Mouse (Mus musculus) E14TG2a.4 (cell line): Measurements from ENCODE around the gene Trappc13.

Experiments
- H3K27me3 ChIP-seq: 2 replicates; pipeline ENCODE4 v1.6.1; 2014; ENCODE audit warnings: low read length, control low read depth; ENCODE audit not compliant: insufficient read depth
- H3K36me3 ChIP-seq: 2 replicates; pipeline ENCODE4 v1.6.1; 2014; ENCODE audit warnings: low read length, control low read depth; ENCODE audit not compliant: insufficient read depth
- H3K4me1 ChIP-seq: replicated peaks from 2 replicates; pipeline ENCODE4 v1.6.1; 2014; ENCODE audit warnings: low read depth, low read length, control low read depth
- H3K4me3 ChIP-seq: replicated peaks from 2 replicates; pipeline ENCODE4 v1.5.1; 2014; ENCODE audit warnings: mild to moderate bottlenecking, low read length
- H3K9me3 ChIP-seq: 2 replicates; pipeline ENCODE4 v1.6.1; 2014; ENCODE audit warnings: low read length, control low read depth
- CTCF ChIP-seq: conservative IDR thresholded peaks from 2 replicates; pipeline ENCODE4 v1.5.1; 2014; ENCODE audit warnings: low read length
- NANOG ChIP-seq: IDR thresholded peaks from 2 replicates; pipeline ENCODE4 v1.6.1; 2014; ENCODE audit warnings: borderline replicate concordance, low read length, mixed read lengths
- POU5F1 ChIP-seq: IDR thresholded peaks from 2 replicates; pipeline ENCODE4 v1.6.1; 2014; ENCODE audit warnings: low read length, borderline replicate concordance

Gene Trappc13

DNA sequence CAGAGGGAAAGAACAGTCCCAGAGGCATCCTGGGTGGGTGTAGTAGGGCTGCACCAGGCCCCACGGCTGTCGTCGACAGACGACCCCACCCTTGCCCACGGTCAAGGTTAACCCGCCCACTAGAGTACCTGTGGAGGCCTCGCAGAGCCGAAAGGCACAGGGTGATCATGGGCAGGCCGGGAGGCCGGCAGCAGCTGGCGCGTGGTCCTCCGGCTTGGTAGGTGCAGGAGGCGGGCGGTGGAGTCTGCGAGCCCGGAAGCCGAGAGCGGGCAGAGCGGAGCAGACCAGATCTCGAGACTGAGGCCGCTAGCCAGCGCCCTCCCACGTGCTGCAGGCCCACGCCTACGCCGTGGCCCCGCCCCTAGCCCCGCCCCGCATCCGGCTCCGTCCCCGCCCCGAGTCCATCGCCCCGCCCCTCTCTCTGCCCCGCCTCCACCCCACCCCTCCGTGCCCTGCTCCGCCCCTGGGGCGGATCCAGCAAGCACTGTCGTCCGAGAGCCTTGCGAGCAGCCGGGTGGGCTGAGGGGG, 68.9 kb downstream of the Trappc13 start, which contains the start of the genes Nln and Sgtb:
Gene Nln, minus strand, starts transcription at position 327 of the 528 bp plus-strand sequence.
Gene Sgtb, plus strand, starts transcription at position 454 of the 528 bp plus-strand sequence.
- Histone ChIP-seq H3K9me3 (peaks cover 6% of the 10 kb centered on the region), H3K27me3 (no peaks in the 10 kb centered on the region), H3K36me3 (peaks cover 6% of the 10 kb centered on the region; the same call in 1 of the 2 replicates), H3K4me3 (peak within 1 kb of the TSS; percentile 94), H3K4me1 (peaks cover 13% of the 10 kb centered on the region)
- TF ChIP-seq POU5F1 (no peak), NANOG (no peak), CTCF (no peak)

GRCm38 (mm10) chr13:104108651-104109287, 69.5 kb downstream of the Trappc13 start:
- peaks cover 13% of the 10 kb centered on the region for H3K4me1 ChIP-seq
- peak overlapping the region; percentile 94 for H3K4me3 ChIP-seq
- peaks cover 12% of the 10 kb centered on the region for H3K9me3 ChIP-seq
- no peaks in the 10 kb centered on the region for H3K27me3 ChIP-seq
- TF ChIP-seq NANOG: no peak
- TF ChIP-seq POU5F1: no peak
- TF ChIP-seq CTCF: no peak
- H3K36me3 ChIP-seq: peaks cover 6% of the 10 kb centered on the region; the same call in 1 of the 2 replicates

GRCm38 (mm10) chr13:104101606-104102235, 76.5 kb downstream of the Trappc13 start:
- peaks cover 13% of the 10 kb centered on the region for H3K9me3 ChIP-seq
- peaks cover 12% of the 10 kb centered on the region; the same call in 1 of the 2 replicates for H3K4me1 ChIP-seq
- peaks cover 6% of the 10 kb centered on the region; the same call in 1 of the 2 replicates for H3K36me3 ChIP-seq
- H3K4me3 ChIP-seq: no peak overlapping the region
- no peak for TF ChIP-seq NANOG
- no peak for TF ChIP-seq CTCF
- no peak for TF ChIP-seq POU5F1
- H3K27me3 ChIP-seq: no peaks in the 10 kb centered on the region

DNA sequence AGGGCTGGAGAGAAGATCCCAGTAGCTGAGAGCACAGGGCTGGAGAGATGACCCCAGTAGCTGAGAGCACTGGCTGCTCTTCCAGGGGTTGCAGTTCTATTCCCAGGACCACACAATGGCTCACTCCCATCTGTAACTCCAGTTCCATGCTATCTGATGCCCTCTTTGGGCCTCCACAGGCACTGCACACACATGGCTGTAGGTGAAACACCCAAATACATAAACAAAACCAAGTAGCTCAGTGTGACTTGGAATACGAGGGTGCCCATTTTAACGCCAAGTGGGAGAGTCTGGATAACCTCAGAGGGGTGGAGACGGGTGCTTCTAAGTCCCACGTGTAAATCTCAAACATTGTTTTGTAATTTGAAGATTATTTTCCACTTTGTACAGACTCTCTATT, 77.9 kb downstream of the Trappc13 start:
- Histone ChIP-seq H3K9me3 (peaks cover 13% of the 10 kb centered on the region), H3K36me3 (no peaks in the 10 kb centered on the region), H3K27me3 (no peaks in the 10 kb centered on the region), H3K4me3 (no peak overlapping the region), H3K4me1 (peaks cover 19% of the 10 kb centered on the region)
- TF ChIP-seq POU5F1 (no peak), CTCF (peak; percentile 26; the same call in 1 of the 2 replicates), NANOG (no peak)

- Histone ChIP-seq H3K36me3 (peaks cover 18% of the 10 kb centered on the region), H3K4me1 (peaks cover 27% of the 10 kb centered on the region), H3K4me3 (no peak overlapping the region), H3K27me3 (no peaks in the 10 kb centered on the region), H3K9me3 (no peaks in the 10 kb centered on the region)
- TF ChIP-seq NANOG: no peak
- TF ChIP-seq CTCF: no peak
- TF ChIP-seq POU5F1: no peak
These were observed 81.1 kb downstream of the Trappc13 start for GRCm38 (mm10) chr13:104097190-104097589.

DNA sequence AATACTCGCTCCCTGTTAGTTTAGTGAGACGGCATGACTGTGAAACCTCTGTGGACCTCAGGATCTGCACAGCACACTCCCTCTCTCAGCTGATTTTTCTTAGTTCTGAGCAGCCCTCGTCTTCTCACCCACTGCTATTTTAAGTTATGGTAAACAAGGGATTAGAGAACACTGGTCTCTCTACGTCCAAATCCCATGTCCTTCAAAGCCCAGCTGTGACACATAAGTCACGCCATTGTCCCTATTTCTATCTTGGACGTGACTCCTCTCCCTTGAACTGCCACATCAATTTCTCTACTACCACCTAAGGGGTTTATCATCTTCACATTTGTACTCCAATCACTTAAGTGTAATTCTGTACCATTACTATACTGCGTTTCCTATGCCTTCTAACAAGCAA, 82.3 kb downstream of the Trappc13 start:
- Histone ChIP-seq H3K4me3 (no peak overlapping the region), H3K9me3 (no peaks in the 10 kb centered on the region), H3K4me1 (peaks cover 20% of the 10 kb centered on the region), H3K27me3 (no peaks in the 10 kb centered on the region), H3K36me3 (peaks cover 18% of the 10 kb centered on the region)
- TF ChIP-seq POU5F1 (no peak), NANOG (no peak), CTCF (no peak)

GRCm38 (mm10) chr13:104094531-104095385, 83.5 kb downstream of the Trappc13 start:
- peaks cover 16% of the 10 kb centered on the region for H3K4me1 ChIP-seq

More at GRCm38 (mm10) chr13:104094531-104095385, 83.5 kb downstream of the Trappc13 start:
- H3K4me3 ChIP-seq: no peak overlapping the region
- TF ChIP-seq NANOG: no peak
- TF ChIP-seq POU5F1: no peak
- no peak for TF ChIP-seq CTCF
- H3K36me3 ChIP-seq: peaks cover 18% of the 10 kb centered on the region
- H3K27me3 ChIP-seq: no peaks in the 10 kb centered on the region
- no peaks in the 10 kb centered on the region for H3K9me3 ChIP-seq
